Mouse (Mus musculus): ENCODE data around the gene Mbtps1.

Mbtps1 gene

GRCm38 (mm10) chr8:119557821-119558602, 523 bp downstream of the Mbtps1 start:
- DNase-seq: peak in 1 of 2 experiments; percentile 76

DNA sequence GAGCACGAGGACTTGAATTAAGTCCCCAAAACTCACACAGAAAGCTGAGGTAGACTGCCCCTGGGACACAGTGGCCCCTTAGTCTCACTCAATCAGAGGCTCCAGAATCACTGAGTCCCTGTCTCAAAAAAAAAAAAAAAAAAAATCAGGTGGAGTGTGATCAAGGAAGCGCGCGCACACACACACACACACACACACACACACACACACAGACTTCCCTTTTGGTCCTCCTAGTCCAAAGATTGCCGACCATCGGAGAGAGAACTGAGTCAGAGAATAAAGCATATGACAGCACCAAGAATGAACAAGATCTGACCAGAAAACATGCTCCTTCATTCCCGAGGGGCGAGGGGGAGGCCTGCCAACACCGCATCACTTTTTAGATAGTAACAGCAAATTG, 1.4 kb downstream of the Mbtps1 start:
- no peak for DNase-seq

GRCm38 (mm10) chr8:119555861-119556260, 2.7 kb downstream of the Mbtps1 start:
- no peak for DNase-seq

- no peak for DNase-seq
Observed at GRCm38 (mm10) chr8:119552967-119553366, 5.6 kb downstream of the Mbtps1 start.

- DNase-seq: no peak
Observed at GRCm38 (mm10) chr8:119548560-119549113, 9.9 kb downstream of the Mbtps1 start.

GRCm38 (mm10) chr8:119547019-119547691, 11.4 kb downstream of the Mbtps1 start:
- DNase-seq: no peak

GRCm38 (mm10) chr8:119545791-119546190, 12.7 kb downstream of the Mbtps1 start:
- DNase-seq: no peak

GRCm38 (mm10) chr8:119545180-119545579, 13.4 kb downstream of the Mbtps1 start:
- DNase-seq: no peak

DNA sequence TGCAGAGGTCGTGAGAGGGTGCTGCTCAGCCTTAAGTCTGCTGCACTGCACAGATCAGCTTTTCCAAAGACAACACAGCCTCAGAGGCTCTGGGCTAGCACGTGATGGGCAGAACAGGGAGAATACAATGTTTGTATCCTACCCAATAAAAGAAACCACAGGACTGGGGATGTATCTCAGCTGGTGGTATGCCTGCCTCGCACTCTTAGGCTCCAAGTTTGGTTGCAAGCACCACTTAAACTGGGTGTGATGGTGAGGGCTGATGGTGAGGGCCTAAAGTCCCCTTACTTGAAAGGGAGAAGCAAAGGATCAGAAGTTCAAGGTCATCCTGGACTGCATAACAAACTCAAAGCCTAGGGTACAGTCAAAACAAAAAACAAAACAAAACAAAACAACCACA, 13.9 kb downstream of the Mbtps1 start:
- DNase-seq: no peak

GRCm38 (mm10) chr8:119531973-119532372, 26.6 kb downstream of the Mbtps1 start:
- no peak for DNase-seq

DNA sequence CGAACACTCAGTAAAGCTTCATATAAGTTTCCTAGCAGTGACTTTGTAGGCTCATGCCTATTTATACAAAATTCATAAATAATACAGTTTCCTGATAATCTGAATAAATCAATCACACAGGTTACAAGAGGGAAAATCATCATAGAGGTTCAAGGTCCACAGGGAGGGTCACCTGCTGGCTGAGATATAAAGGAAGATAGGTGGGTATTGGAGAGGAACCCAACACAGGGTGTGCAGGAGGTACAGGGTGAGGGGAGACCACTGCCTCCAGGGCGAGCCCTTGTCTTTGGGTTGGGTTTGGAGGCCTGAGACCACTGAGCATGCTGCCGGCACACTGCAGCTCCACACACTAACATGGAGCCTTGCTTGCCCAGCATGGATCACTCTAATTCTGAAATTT, 27.1 kb downstream of the Mbtps1 start:
- no peak for DNase-seq

GRCm38 (mm10) chr8:119530937-119531336, 27.6 kb downstream of the Mbtps1 start:
- no peak for DNase-seq

- no peak for DNase-seq
Observed at GRCm38 (mm10) chr8:119528762-119529161, 29.8 kb downstream of the Mbtps1 start.

DNA sequence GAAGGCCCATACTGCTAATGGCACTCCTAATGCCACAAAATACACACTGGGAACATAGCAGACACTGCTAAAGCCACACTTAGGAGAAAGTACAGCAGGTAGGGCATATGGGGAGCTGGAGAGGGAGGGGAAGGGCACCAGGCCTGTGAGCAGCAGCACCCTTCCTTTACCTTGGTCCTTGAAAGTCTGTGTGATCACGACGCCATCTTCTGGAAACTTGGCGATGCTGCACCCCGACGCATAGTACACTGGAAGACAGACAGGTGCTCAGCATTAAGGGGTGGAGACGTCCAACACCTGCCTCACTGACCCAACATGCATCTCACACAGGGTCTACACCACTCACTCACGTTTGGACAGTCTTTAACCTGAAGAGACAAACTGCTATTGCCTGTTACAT, 38.4 kb downstream of the Mbtps1 start:
- DNase-seq: no peak

GRCm38 (mm10) chr8:119516674-119517073, 41.9 kb downstream of the Mbtps1 start:
- no peak for DNase-seq

- DNase-seq: no peak
Observed at GRCm38 (mm10) chr8:119515767-119516166, 42.8 kb downstream of the Mbtps1 start.

DNA sequence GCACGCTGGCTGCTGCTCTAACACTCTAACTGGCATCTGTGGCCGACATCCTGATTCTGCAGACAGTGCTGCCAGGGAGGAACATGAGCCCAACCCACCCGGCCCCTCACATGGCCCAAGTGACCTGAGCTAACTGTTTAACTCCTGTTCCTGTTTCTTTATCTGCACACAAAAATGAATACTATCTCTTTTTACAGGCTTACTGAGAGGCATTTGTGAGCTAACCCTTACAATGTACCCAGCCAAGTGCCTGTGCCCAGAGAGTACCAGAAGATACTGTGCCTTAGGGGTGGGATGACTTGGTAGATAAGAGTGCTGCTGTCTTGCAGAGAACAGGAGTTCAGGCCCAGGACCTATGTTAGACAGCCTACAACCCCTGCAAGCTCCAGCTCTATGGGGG, 43.6 kb downstream of the Mbtps1 start:
- DNase-seq: no peak

GRCm38 (mm10) chr8:119513405-119513804, 45.1 kb downstream of the Mbtps1 start:
- DNase-seq: no peak

DNA sequence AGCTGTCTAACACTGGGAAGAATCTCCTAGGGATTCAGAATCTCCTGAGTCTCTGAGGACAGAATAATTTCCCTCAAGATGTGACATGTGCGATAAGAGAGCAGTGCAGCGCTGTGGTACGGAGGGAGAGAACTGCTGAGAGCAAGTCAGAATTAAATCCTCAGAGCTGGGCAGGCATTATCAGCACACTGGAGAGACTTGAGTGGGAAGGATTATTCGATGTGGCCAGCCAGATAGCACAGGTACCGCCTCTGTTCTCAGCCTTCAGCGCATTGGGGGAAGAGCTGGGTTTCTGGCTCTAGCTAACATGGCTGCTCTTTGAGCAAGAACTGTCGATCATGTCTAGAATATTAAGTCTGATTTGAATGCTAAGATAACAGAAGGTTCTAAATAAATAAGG, 46.8 kb downstream of the Mbtps1 start:
- DNase-seq: no peak

DNA sequence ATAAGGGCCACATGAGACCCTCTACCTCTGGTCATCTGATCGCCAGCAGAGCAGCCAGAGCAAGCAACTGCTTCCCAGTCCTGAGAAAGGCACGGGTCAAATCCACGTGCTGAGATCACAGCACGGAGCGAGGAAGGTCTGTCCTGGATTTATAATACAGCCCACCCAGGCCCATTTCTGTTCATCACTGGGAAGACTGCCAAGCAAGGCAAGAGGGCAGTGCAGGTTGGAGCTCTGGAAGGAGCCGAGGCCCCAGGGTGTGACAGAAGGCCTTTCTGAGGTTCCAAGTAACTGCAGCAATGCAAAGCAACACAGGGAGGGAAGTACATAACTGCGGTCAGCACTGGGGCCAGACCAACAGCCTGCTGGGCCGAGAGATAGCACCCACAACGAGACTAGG, 48.1 kb downstream of the Mbtps1 start:
- DNase-seq: no peak

GRCm38 (mm10) chr8:119506106-119506505, 52.4 kb downstream of the Mbtps1 start:
- no peak for DNase-seq

DNA sequence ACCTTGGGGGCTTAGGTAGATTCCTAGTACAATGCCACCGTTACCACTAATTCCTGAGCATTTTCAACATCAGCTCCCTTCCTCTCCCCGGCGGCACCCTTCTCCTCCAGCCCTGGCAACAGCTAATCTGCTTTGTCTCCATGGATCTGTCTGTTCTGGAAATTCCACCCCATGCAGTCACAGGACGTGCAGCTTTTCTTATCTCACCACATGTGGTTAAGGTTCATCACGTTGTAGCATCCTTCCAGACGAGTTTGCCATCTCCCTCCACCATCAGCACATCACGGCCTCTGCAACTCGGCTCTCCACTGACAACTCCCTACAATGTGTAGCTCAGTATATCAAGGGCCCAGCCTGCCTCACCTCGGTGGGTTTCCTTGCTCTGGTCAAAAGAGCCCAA, 53.0 kb downstream of the Mbtps1 start:
- DNase-seq: no peak

GRCm38 (mm10) chr8:119503191-119503767, 55.3 kb downstream of the Mbtps1 start:
- DNase-seq: no peak

DNA sequence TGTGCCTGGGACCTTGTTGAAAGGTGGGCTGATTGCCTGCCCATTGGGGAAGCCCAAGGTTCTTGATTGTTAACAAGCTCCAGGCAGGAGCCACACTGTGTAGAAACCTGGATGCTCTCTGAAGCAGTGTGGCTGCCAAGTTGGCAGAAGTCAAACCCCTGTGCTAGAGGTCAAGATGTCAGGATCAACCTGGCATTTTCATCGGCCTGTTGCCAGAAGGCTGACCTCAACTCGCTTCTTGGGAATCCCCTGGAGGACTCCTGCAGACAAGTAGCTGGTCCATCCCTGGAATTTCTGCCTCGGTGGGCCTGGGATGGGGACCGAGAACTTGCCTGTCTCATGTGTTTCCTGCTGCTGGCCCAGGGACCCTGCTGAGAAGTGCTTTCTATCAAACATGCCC, 56.4 kb downstream of the Mbtps1 start:
- no peak for DNase-seq

Measured in thymus, adult 18-20 months (tissue).